Mouse (Mus musculus) hindbrain, embryonic 12.5 days (tissue): ENCODE data around the gene Polr2b. TPM values are rescaled to one million over a fixed set of nuclear protein-coding genes. Genes with fewer than 3 reads are reported as not detected.

Experiments used
- ATAC-seq: fragments of 200-750 bp; cut with Nextera tagmentation; 2 replicates; pipeline ENCODE4 v1.8.0; 2017; ENCODE audit warnings: moderate TSS enrichment; ENCODE audit not compliant: low FRiP score
- H3K27ac ChIP-seq: fragments of 300-500 bp; sonication (generic); 2 replicates; pipeline ENCODE4 v1.5.1; 2016; ENCODE audit warnings: mild to moderate bottlenecking
- H3K27me3 ChIP-seq: fragments of 300-500 bp; sonication (generic); 2 replicates; pipeline ENCODE4 v1.6.1; 2016; ENCODE audit warnings: mild to moderate bottlenecking
- H3K36me3 ChIP-seq: fragments of 300-500 bp; sonication (generic); 2 replicates; pipeline ENCODE4 v1.6.1; 2016; ENCODE audit warnings: mild to moderate bottlenecking
- H3K4me1 ChIP-seq: fragments of 300-500 bp; sonication (generic); 2 replicates; pipeline ENCODE4 v1.6.1; 2016
- H3K4me2 ChIP-seq: fragments of 300-500 bp; sonication (generic); replicated peaks from 2 replicates; pipeline ENCODE4 v1.6.1; 2016; ENCODE audit warnings: mild to moderate bottlenecking
- H3K4me3 ChIP-seq: fragments of 300-500 bp; sonication (generic); 2 replicates; pipeline ENCODE4 v1.5.1; 2016; ENCODE audit warnings: mild to moderate bottlenecking
- H3K9ac ChIP-seq: fragments of 300-500 bp; sonication (generic); 2 replicates; pipeline ENCODE4 v1.6.1; 2016; ENCODE audit warnings: mild to moderate bottlenecking, moderate library complexity
- H3K9me3 ChIP-seq: fragments of 300-500 bp; sonication (generic); replicated peaks from 2 replicates; pipeline ENCODE4 v1.6.1; 2016; ENCODE audit warnings: mild to moderate bottlenecking
- WGBS: fragments of 180-500 bp; shearing (Covaris S2); methylation state at CpG from one replicate; pipeline ENCODE4 v1.1.7; 2016; 5-methylcytosine and 5-hydroxymethylcytosine counted together
- polyA plus RNA-seq: library from polyadenylated mRNA; unstranded; fragments of >200 nt; fragmentation: Nextera tagmentation; extraction: Ambion mirVana; gene quantifications from 2 replicates; pipeline ENCODE4 v1.2.1, GENCODE M21; 2016

Gene Polr2b
- polyA plus RNA-seq, 1 experiment from 2014 or later: 80.1 TPM

DNA sequence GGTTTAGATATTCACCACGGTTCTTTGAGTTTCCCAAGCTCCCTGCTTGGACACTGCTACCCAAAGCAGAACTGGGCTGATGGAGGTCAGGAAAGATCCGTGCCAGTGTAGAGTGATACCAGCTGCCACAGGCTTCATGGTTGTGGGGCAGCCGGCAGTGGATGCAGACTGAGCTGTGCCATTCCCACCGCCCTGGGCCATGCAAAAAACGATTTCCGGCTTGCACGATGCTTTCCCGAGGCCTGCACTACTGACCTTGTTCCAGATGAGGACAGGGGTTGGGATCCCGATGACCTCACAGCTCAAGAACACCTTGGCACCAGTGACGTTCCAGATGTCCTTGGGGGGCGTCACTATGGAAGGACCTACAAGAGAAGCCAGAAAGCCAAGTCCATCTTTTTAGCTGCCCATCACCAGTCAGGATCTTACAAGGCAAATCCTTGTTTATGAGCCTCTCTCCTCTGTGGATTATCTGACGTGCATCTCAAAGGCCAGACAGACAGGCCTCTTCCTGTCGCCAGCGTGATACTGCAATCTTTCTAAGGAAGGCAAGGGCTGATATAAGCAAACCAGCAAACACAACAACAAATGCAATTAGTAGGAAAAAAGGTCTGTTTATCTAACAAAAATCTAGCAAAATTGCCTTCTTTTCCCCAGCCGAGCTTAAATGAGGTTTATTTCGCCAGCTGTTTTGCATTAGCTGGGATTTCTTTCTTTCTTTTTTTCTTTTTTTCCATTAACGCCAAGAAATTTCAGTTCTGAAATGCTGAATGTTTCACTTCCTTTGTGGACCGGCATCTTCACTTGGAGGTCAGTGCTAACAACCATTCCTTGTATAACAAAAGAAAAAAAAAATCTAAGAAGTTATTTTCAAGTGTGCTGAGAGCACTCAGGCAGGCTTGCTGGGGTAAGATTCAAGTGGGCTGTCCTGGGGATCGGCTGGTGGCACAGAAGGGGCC, 45.6 kb downstream of the Polr2b start:
- peaks cover 4% of the 10 kb centered on the region; the same call in 1 of the 2 replicates for H3K27me3 ChIP-seq
- H3K36me3 ChIP-seq: no peaks in the 10 kb centered on the region; the same call in 1 of the 2 replicates
- ATAC-seq: no peak
- no peaks in the 10 kb centered on the region for H3K9me3 ChIP-seq
- H3K4me1 ChIP-seq: peaks cover 4% of the 10 kb centered on the region
- no peak overlapping the region for H3K4me3 ChIP-seq
- H3K4me2 ChIP-seq: no peak overlapping the region
- 79% methylated on average over 19 of the region's 19 CpGs for WGBS
- H3K27ac ChIP-seq: no peak overlapping the region
- no peak overlapping the region for H3K9ac ChIP-seq

DNA sequence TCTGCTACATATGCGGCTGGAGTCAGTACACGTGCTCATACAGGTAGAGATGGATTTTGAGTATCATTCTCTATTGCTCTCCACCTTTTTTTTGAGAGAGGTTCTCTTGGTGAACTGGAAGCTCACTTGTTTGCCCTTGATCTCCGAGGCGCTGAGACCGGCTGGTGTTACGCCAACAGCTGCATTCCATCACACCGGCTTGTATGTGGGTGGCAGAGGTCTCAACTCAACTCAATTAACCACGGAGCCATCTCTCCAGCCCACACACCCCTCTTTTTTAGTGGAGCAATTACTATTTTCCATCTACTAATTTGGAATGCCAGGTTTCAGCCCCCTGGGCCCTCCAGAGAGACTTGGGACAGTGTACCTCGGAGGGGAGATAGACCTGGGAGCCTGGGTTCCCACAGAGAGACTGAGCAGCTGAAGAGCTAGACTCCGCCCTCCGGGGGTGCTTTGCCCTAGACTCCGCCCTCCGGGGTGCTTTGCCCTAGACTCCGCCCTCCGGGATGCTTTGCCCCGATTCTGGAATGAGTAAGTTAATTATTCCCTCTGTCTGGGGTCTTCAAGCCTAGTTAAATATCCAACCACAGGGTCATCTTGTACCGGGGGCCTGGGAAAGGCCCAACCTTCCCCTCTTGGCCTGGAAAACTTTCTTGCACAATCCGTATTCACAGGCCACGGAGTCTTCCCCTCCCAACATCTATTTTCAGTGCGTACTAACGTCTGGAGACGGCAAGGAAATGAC, 47.6 kb downstream of the Polr2b start:
- ATAC-seq: peak; percentile 51
- 16% methylated on average over 22 of the region's 22 CpGs for WGBS
- Histone ChIP-seq H3K27ac (0 out of 2 replicates have a peak overlapping the region, but pooled peaks have one; percentile 40), H3K4me3 (peak overlapping the region; percentile 30), H3K36me3 (no peaks in the 10 kb centered on the region), H3K9me3 (no peaks in the 10 kb centered on the region), H3K4me2 (peak overlapping the region; percentile 55), H3K27me3 (peaks cover 4% of the 10 kb centered on the region; the same call in 1 of the 2 replicates), H3K4me1 (peaks cover 4% of the 10 kb centered on the region), H3K9ac (peak overlapping the region; percentile 47; the same call in 1 of the 2 replicates)

DNA sequence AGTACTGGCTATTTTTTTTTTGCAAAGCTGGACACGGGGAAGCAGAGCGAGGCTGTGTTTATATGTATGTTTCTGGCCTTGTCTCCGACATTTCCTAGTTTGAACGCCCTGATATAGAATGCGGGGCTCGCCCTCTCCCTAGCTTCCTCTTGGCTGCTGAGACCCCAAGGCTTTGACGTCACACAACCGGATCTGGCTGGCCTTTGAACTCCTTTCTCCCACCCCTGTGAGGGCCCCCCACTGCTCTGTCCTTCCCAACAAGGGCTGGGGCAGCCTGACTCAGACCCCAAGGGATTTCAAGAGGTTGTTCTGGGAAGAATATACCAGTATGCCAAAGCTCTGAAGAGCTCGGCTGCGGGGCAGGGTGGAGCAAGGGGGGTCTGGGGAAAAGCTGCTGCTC, 48.4 kb downstream of the Polr2b start:
- Histone ChIP-seq H3K4me3 (peak overlapping the region; percentile 30), H3K4me1 (peaks cover 4% of the 10 kb centered on the region), H3K36me3 (no peaks in the 10 kb centered on the region), H3K27ac (no peak overlapping the region), H3K4me2 (peak overlapping the region; percentile 55), H3K27me3 (peaks cover 4% of the 10 kb centered on the region; the same call in 1 of the 2 replicates), H3K9ac (peak overlapping the region; percentile 47), H3K9me3 (no peaks in the 10 kb centered on the region)
- 3% methylated on average over 10 of the region's 10 CpGs for WGBS
- peak; percentile 62 for ATAC-seq

GRCm38 (mm10) chr5:77359971-77360370, 50.0 kb downstream of the Polr2b start:
- Histone ChIP-seq H3K9ac (no peak overlapping the region), H3K4me2 (no peak overlapping the region), H3K4me3 (no peak overlapping the region), H3K9me3 (no peaks in the 10 kb centered on the region), H3K36me3 (no peaks in the 10 kb centered on the region), H3K27ac (no peak overlapping the region), H3K4me1 (peaks cover 4% of the 10 kb centered on the region), H3K27me3 (peaks cover 4% of the 10 kb centered on the region; the same call in 1 of the 2 replicates)
- ATAC-seq: no peak
- WGBS: 90% methylated on average over 4 of the region's 4 CpGs

DNA sequence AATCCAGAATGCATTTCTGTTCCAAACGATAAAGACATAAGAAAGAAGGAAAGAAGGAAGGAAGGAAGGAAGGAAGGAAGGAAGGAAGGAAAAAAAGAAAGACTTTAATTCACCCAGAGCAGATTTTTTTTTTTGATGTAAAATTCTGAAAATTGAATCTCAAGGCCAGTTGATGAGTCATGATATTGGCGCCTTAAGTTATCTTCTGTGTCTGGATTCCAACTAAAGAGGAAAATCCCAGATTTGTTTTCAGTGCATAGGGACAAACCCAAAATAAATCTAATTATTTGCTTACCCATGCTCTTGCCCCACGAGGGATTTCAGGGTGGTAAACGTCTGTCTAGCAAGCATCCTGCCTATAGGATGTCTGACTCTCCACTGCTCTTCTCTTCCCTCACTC, 51.1 kb downstream of the Polr2b start:
- 74% methylated on average over 4 of the region's 4 CpGs for WGBS
- peaks cover 4% of the 10 kb centered on the region for H3K4me1 ChIP-seq
- no peaks in the 10 kb centered on the region for H3K27me3 ChIP-seq
- ATAC-seq: no peak
- H3K4me3 ChIP-seq: no peak overlapping the region
- H3K4me2 ChIP-seq: no peak overlapping the region
- no peak overlapping the region for H3K27ac ChIP-seq
- H3K9me3 ChIP-seq: no peaks in the 10 kb centered on the region
- no peak overlapping the region for H3K9ac ChIP-seq
- no peaks in the 10 kb centered on the region for H3K36me3 ChIP-seq

DNA sequence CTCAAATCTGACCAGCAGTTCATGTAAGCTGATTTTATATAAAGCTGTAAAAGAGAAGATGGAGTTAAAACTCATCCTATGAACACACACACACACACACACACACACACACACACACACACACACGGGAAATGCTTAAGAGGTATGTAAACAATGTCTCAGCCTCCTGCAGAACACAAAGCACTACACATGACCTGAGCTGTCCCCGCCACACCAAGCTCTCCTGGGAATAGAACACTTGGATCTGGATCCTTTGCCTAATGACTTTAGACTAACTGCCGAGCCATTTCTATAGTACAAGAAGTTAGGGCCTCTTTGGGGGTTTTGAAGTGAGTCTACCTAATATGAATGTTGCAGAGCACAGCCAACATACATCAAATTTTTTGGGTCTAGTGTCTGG, 52.2 kb downstream of the Polr2b start:
- Histone ChIP-seq H3K27ac (no peak overlapping the region), H3K4me3 (no peak overlapping the region), H3K9ac (no peak overlapping the region), H3K36me3 (no peaks in the 10 kb centered on the region), H3K9me3 (no peaks in the 10 kb centered on the region), H3K4me1 (peaks cover 4% of the 10 kb centered on the region), H3K4me2 (no peak overlapping the region), H3K27me3 (no peaks in the 10 kb centered on the region)
- 58% methylated on average over 3 of the region's 3 CpGs for WGBS
- ATAC-seq: no peak

DNA sequence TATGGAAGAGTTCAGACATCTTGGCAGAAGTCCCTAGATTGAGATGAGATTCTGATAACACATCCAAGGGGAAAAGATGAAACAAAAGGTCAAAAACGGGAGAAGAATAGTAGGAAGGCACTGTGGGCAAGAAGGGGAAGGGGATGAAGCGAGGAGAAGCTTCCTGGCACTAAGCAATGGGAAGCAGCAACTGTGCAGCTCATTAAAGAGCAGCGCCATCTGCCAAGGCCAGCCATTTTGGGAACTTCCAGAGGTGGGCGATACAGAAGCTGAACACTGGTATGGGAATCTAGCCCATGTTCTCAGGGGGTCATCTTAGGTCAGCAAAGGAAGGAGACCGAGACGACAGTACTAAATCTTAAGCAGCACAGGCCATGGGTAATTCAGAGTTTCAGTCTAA, 53.7 kb downstream of the Polr2b start:
- 89% methylated on average over 6 of the region's 6 CpGs for WGBS
- no peaks in the 10 kb centered on the region for H3K9me3 ChIP-seq

GRCm38 (mm10) chr5:77364443-77365038, 54.6 kb downstream of the Polr2b start:
- Histone ChIP-seq H3K4me2 (no peak overlapping the region), H3K27me3 (no peaks in the 10 kb centered on the region), H3K9me3 (no peaks in the 10 kb centered on the region), H3K4me1 (no peaks in the 10 kb centered on the region), H3K9ac (no peak overlapping the region), H3K36me3 (no peaks in the 10 kb centered on the region), H3K27ac (no peak overlapping the region), H3K4me3 (no peak overlapping the region)
- ATAC-seq: no peak
- 85% methylated on average over 3 of the region's 3 CpGs for WGBS

More for the DNA sequence above, 53.7 kb downstream of the Polr2b start:
- Histone ChIP-seq H3K4me2 (no peak overlapping the region), H3K36me3 (no peaks in the 10 kb centered on the region), H3K4me1 (no peaks in the 10 kb centered on the region; the same call in 1 of the 2 replicates), H3K9ac (no peak overlapping the region), H3K4me3 (no peak overlapping the region), H3K27ac (no peak overlapping the region), H3K27me3 (no peaks in the 10 kb centered on the region)
- no peak for ATAC-seq

DNA sequence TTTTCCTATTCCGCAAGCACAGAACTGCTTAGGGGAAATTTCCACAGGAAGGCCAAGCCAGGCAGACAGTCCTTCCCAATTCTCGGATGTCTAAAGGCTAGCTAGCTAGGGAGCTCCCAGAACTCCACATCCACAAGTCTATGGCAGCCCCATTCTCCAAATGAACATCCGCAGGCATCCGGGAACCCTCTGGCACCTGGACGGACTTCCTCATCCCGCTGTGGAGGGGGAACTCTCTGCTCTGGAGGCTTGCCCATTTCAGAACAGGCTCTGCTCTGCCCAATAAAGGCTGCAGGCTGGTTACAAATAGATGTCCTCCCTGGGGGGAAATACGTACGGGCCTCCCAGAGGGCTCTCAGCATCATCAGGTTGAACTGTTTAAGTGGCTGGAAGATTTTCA, 56.4 kb downstream of the Polr2b start:
- H3K9ac ChIP-seq: no peak overlapping the region
- no peaks in the 10 kb centered on the region for H3K4me1 ChIP-seq
- no peak overlapping the region for H3K27ac ChIP-seq
- H3K4me3 ChIP-seq: no peak overlapping the region
- no peak overlapping the region for H3K4me2 ChIP-seq
- ATAC-seq: no peak
- no peaks in the 10 kb centered on the region for H3K36me3 ChIP-seq
- no peaks in the 10 kb centered on the region for H3K27me3 ChIP-seq
- WGBS: 81% methylated on average over 8 of the region's 8 CpGs
- no peaks in the 10 kb centered on the region for H3K9me3 ChIP-seq

DNA sequence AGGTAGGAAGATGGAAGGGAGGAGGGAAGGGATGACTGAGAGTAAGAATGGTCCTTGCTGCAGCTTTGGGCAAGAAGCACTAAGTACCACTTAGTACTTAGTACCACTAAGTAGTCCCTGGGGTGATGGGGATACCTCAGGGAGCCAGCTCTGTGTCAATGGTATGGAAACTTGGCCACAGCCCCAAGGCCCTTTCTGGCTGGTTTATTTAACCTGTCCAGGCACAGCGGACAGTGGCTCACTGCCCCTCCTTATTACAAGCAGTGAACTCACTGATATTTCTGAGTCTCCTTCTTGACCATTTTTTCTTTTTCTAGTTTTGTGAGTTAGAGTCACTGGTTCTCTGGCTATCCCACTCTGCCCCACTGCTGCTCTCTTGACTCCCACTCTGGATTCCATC, 57.2 kb downstream of the Polr2b start:
- Histone ChIP-seq H3K9me3 (no peaks in the 10 kb centered on the region), H3K27ac (no peak overlapping the region), H3K9ac (no peak overlapping the region), H3K27me3 (no peaks in the 10 kb centered on the region), H3K4me2 (no peak overlapping the region), H3K4me1 (no peaks in the 10 kb centered on the region), H3K36me3 (no peaks in the 10 kb centered on the region), H3K4me3 (no peak overlapping the region)
- 96% methylated on average over 1 of the region's 1 CpGs for WGBS
- ATAC-seq: no peak

DNA sequence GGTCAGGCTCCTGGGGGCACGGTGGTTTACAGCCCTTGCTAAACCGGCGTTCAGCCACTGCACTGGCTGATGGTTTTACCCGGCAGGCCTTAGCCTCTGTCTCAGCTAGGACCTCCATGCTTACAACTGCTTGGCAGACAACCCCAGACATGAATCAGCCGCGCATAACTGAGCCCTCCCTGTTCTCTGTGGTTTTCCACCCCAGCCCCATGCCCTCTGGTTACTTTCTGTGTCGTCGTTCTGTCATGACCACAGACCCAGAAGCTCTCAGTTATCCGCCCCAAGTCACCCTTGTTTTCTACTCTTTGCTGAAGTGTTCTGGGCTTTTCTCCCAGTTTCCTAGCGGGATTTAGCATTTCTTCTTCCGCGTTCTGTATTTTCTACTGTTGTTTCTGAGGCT, 57.7 kb downstream of the Polr2b start:
- Histone ChIP-seq H3K27ac (no peak overlapping the region), H3K4me2 (no peak overlapping the region), H3K9ac (no peak overlapping the region), H3K27me3 (no peaks in the 10 kb centered on the region), H3K4me3 (no peak overlapping the region), H3K9me3 (no peaks in the 10 kb centered on the region), H3K4me1 (no peaks in the 10 kb centered on the region), H3K36me3 (no peaks in the 10 kb centered on the region)
- ATAC-seq: no peak
- 59% methylated on average over 12 of the region's 12 CpGs for WGBS

- no peak for ATAC-seq
- H3K4me3 ChIP-seq: no peak overlapping the region
- H3K4me2 ChIP-seq: no peak overlapping the region
- 40% methylated on average over 7 of the region's 7 CpGs for WGBS
- no peak overlapping the region for H3K27ac ChIP-seq
- H3K27me3 ChIP-seq: no peaks in the 10 kb centered on the region
- no peak overlapping the region for H3K9ac ChIP-seq
- H3K4me1 ChIP-seq: no peaks in the 10 kb centered on the region
- no peaks in the 10 kb centered on the region for H3K9me3 ChIP-seq
- no peaks in the 10 kb centered on the region for H3K36me3 ChIP-seq
These were observed 58.2 kb downstream of the Polr2b start for GRCm38 (mm10) chr5:77368194-77368593.
